Mouse (Mus musculus): ENCODE results near the gene Irx2.

The Irx2 gene

DNA sequence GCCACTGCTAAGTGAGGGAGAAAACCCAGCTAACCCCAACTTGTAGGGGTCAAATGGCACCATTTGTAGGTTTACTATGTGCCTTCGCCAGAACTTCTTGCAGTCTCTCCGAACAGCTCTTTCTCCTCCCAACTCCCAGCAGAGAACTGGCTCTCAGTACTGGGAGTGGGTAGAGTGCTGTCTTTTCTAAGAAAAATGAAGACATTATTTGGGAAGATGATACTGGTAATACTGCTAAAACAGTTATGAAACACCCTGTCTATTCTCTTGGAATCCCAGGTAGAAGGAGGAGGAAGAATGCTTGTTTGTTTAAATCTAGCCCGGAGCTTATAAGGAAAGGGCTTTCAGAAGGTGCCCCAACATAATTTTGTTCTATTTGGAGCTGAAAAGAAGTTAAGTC, 8.9 kb downstream of the Irx2 start:
- no peak for DNase-seq

DNA sequence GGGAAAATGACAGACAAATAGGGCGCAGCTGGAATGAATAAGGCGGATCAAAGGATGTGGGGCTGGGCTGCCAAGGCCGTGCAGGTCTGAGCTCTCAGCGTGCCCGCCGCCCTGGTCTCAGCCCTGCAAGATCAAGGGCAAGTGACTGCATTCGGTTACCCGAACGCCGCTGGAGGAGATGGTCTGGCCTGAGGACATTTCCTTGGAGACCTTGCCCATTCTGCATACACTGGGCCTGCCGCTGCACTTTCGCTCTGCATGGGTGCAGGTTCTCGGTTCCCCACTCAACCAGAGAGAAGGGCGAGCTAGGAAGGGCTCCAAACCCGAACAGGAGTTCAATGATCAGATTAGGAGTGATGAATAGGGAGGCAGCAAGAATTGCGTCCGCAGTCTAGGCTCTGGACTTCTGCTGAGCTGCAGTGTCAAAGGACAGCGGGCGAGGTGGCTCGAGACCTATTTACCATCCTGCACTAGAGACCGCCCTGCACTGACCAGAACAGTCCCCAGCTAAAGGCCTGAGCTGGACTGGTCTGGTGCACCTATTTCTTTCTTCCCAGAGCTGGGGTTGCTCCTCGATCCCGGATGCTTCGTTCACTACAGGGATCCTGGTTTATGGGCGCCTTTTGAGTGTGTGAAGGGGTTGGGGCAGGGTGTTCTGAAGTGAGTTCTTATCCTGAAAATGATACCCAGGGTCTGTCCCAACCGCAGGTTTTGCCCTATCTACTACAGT, 9.9 kb downstream of the Irx2 start:
- peak in 1 of 2 experiments; percentile 7 for DNase-seq

DNA sequence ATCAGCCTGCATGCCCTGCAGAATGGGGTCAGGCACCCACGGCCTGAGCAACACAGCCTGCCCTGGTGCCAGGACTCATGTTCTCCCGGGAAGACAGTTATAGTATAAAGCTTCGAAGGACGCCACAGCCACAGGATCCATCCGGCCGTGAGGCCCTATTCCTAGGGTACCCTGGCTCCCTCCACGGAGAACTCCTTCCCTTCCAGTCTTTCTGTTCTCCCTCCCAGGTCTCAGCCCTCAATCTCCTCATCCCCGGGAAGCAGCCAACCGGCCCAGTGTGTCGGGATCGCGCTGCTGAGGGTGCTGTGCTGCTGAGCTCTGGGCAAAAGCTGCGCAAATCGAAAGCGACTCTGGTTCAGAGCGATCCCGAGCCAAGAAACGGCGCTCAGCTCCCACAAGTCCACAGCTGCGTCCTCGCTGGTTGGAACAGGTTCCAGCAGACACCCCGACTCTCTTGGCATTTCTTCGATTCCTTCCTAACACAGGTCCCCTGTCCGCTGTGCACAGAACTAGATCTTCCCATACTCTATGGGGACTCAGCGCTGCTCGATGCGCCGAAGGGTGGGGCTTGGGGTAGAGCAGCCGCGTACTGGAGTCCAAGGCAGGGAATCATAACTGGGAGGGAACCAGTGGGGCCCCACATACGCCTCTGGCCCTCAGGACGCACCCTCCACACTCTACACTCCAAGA, 11.0 kb downstream of the Irx2 start:
- peak; percentile 50 to 56 for DNase-seq

DNA sequence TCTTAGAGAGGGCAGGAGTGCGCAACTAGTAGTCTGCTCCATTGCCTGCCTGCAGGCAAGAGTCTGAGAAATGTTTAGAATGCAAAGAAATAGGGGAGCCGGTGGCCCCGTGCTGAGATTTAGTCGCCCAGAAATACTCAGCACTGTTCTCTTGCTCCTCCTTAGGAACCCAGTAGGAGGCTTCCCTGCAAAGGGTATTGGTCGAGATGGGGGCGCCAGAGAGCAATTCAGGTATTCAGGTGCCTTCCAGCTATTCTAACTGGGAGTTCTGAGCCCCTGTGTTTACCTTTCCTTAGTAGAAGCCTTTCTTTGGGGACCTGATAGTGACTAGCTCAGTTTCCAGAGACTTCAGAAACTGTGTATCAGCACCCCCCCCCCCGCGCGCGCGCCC, 11.5 kb downstream of the Irx2 start:
- DNase-seq, result peak; percentile 68 to 83

- no peak for DNase-seq
Measured at GRCm38 (mm10) chr13:72656447-72656846, 27.8 kb downstream of the Irx2 start.

- DNase-seq, result no peak
Measured at GRCm38 (mm10) chr13:72675826-72676225, 47.2 kb downstream of the Irx2 start.

Data from cerebellum, postnatal 25 days (tissue).